Mouse (Mus musculus) kidney, adult 9 months (tissue): ENCODE data around the gene Dhx35.
A peak's percentile ranks its signal among the peaks of the same experiment; 100 is the strongest.

ENCODE experiments used
- DNase-seq: peaks from one replicate; pipeline ENCODE4 v3.0.0; 2022

The Dhx35 gene

DNA sequence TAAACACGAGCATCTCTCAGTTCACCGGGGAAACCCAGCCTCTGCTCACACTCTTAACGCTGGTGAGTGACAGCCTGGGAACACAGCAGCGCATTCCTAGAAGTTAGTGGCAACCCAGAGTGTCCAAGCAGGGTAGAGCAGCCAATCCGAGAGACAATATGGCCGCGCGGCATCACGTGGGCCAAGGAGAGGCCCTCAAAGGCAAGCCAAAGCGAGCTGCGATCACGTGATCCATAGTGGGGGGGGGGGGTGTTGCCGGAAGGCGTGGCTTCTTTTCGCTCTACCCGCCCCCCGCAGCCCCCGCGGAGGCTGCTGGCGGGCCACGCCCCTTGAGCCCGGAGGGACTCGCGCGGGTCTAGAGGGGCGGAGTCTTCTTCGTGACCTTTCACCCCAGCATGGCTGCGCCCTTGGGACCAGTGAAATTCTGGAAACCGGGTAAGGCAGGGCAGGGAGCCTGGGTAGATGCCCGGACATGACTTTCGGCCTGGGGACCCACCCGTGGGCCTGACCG is at the start of gene Dhx35:
Gene Dhx35, plus strand, starts transcription at position 314 of the 511 bp plus-strand sequence.
- DNase-seq: peak; percentile 97

DNA sequence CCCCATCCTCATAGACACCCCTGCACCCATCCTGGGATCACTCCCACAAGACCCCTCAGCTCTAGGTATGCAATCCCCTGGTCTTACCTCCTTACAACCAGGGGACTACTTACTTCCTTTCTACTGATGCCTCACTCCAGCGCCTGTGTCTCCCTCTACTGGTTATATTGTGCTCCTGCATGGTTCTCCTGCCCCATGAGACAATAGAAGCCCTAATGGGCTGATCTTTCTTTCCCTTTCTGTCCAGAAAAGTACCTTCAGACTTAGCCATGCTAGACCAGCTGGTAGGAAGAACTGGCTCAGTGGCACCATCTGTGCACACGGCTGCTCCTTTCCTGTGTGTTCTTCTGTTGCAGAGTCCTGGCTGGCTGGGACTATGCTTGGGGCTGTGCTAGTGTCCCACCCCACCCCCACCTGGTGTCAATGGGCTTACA is 49.5 kb upstream of the Dhx35 start:
- peak; percentile 48 for DNase-seq

DNA sequence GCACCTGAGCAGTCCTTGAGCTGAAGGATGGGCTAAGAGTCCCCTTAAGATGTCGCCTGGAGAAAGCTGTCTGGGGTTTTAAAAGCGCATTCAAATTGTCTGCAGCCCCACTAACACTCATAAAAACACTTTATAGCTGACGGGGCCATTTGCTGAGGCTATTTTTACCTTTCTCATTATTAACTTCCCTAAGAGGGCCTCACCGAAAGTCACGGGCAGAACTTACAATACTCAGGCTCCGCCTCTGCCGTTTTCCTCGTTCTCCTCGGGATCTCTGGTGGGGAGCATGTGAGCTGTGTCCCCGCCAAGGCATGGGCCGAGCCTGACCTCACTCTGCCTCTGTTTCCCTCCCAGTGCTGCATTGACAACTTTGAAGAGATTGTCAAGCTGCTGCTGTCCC is 48.4 kb upstream of the Dhx35 start:
- no peak for DNase-seq

DNA sequence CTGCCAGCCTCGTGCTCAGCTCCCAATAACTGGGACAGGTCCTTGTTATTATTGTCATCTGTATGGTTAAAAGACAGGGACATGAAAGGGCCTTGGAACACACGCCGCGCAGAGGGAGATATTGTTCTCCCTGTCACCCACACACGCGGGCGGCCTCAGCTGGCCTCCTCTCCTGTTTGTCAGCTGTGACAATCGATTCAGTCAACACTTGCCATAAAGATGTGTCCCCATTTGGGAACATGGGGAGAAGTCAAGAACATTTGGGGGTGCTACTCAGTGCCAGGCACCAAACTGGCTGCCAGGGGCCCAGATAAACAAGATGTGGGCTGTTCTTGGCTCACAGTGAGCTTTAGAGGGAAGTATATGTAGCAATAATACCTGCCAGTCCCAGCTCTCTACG is 45.2 kb upstream of the Dhx35 start:
- no peak for DNase-seq

- DNase-seq: no peak
These were observed 34.4 kb upstream of the Dhx35 start for GRCm38 (mm10) chr2:158760231-158760630.

GRCm38 (mm10) chr2:158762339-158762738 is 32.3 kb upstream of the Dhx35 start:
- no peak for DNase-seq

DNA sequence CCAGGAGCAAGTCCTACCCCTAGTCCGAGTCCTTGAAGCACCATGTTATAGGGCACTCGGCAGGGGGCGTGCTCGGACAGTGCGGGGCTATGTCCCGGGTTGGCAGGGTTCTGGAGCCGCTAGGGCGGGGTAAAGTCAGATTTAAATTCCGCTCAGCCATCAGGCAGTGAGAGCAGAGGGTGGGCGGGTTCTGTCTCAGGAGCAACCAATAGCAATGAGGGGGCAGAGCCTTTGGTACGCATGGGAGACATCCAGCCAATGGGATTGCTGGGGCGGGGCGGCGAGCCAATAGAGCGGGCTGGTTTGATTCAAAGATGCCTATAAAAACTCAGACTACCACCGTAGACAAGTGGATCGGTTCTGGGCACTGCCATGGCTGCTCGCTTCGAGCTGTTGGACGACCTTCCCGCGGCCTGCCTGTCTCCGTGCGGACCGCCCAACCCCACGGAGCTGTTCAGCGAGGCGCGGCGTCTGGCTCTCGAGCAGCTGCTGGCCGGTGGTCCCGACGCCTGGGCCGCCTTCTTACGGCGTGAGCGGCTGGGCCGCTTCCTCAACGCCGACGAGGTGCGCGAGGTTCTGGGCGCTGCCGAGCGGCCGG is 26.8 kb upstream of the Dhx35 start, which contains the start of gene Fam83d:
Gene Fam83d, plus strand, starts transcription at position 352 of the 598 bp plus-strand sequence.
- DNase-seq: peak; percentile 97

GRCm38 (mm10) chr2:158768350-158768749 is 26.3 kb upstream of the Dhx35 start:
- no peak for DNase-seq

DNA sequence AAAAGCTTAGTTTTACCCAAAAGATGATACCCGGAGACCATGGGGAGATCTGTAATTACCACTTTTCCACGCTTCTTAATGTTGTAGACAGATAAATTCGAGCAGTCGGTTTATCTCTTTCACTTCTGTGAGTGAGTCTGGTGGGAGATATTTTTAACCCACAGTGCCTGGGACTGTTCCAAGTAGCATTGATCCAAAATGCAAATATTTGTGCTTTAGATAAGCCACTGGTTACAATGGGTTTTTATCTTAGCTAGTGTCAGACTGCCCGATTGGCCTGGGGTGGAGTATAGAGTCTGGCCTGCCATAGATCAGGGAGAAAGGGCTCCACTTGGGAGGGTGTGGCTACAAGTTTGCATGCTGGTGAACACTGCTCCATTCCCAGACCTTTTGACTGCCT is 25.8 kb upstream of the Dhx35 start:
- DNase-seq: no peak

GRCm38 (mm10) chr2:158770126-158770757 is 24.4 kb upstream of the Dhx35 start:
- DNase-seq: no peak

DNA sequence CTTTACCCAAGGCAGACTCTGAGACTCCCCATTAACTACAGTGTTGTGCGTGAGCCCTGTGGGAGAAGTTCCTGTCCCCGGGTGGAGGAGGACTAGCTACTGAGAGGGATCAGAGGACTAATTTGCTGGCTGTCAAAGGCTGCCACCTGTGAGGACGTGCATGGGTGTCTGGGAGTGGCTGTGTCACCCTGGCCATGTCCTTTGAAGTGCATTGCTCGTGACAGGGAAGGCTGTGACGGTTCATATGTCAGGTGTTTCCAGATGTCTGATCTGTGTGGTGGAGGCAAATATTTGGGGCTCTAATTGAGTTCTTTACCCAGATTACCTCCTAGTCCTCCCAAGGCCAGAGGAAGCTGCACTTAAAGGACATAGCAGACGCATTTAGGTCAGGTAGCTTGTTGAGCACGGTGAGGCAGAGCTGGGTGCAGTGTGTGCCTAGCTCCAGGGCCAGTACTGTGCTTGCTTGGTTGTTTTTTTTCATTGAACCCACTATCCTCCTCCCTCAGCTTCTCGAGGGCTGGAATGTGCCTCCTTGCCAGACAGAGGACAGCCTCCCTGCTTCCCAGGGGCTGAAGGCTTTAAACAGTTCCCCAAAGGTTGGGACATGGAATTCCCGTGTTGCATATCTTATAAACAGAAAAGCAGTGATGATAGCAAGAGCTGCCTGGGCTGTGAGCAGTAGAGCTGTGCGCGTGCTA is 23.4 kb upstream of the Dhx35 start:
- no peak for DNase-seq

DNA sequence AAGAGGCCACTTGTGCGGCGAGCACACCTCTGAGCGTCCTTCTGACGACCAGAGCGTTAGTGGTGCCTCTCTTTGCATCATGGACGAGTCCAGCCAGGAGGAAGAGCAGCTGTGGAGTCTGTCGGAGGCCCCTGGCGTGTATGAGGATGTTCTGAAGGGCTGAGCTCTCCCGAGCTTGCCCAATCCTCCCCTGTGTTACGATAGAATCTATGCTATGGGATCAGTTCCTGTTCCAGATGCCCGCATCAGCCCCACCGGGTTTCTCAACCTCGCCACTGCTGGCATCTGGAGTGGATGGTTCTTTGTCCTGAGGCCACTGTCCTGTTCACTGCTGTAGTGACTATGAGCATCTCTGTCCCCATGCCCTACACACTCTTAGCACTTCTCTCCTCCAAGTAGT is 21.8 kb upstream of the Dhx35 start:
- no peak for DNase-seq

DNA sequence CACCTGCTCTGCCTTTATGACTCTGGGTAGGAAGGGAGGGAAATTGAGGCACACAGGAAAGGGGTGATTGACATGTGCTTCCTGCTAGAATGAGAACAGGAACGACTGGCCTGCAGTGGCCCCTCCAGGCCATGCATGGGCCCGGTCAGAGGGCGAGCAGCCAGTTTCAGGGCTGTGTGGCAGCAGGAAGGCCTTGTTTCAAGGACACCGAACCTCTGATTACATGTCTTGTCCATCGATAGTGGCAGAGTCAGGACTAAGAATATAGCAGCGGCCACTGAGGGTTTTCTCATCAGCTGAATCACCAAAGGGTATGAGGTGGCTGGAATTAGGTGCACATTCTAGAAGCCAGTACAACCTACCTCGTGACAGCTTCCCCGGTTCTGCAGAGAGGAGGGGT is 19.7 kb upstream of the Dhx35 start:
- DNase-seq: no peak

GRCm38 (mm10) chr2:158776716-158777115 is 17.9 kb upstream of the Dhx35 start:
- no peak for DNase-seq

GRCm38 (mm10) chr2:158777490-158777889 is 17.1 kb upstream of the Dhx35 start:
- no peak for DNase-seq

- DNase-seq: no peak
These were observed 16.3 kb upstream of the Dhx35 start for GRCm38 (mm10) chr2:158778349-158778748.

DNA sequence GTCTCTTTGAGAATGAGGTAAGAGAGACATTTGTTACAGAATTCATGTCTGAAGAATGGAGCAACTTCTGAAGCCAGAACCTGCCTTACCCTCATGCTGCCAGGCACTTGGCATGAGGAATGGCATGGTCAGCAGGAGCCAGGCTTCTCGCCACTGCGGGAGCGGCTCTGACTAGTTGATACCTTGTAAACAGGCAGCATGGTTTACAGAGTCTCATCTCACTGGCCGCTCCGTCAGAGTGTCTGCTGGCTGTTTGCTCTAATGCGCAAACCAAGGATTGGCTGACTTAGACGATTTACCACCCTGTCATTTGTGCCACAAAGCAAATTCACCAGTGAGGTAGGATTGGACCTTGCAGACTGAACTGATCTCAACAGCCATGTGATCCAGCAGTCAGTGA is 13.5 kb upstream of the Dhx35 start:
- no peak for DNase-seq

- DNase-seq: no peak
These were observed 7.4 kb upstream of the Dhx35 start for GRCm38 (mm10) chr2:158786927-158787795.

DNA sequence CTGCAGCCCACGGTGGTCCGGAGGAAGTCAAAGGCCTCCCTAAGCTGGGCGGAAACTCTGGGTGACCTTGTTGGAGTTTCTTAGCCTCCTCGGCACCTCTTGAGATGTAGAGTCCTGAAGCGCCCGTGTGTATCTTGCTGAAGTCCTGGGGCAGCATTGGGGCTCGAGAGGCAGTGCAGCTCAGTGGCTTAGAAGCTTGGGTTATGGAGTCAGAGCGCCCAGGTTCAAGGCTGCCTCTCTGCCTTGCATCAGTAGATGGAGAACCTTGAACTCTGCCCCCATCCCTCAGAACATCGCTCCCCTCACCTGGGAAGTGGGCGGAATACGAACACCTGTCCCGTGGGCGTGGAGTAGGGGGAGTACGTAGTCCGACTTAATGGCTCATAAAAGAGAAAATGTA is 436 bp downstream of the Dhx35 start:
- DNase-seq: no peak

DNA sequence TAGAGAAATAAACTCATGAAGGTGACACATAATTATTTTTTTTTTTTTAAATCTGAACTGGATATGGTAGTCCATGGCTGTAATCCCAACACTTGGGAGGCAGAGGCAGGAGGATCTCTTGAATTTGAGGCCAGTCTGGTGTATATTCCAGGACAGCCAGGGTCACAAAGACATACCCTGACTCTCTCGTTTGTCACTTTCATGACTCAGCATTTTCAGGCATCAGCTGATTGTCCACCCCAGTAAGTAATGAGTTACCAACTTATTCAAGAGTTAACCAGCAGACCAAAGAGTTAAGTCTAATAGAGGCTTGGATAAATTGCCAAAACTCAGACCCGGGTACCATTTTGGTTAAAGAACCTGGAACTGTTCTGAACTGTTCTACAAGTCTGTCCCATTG is 1.3 kb downstream of the Dhx35 start:
- peak; percentile 6 for DNase-seq

DNA sequence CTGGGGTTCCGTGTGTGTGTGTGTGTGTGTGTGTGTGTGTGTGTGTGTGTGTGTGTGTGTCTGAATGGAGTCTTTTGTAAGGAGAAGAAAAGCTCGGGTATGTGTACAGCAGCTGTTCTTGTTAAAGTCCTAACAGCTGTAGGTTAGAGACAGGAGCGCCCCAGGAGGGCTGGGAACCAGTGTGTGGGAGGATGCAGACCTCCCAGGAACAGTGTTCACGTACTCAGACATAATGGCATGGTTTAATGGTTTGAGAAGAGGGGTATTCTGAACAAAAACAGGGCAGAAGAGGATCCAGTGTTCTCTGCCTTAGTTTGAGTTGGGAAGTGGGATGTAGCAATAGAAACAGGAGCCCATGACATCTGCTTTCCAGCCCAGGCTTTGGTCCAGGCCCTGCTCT is 4.7 kb downstream of the Dhx35 start:
- DNase-seq: no peak

DNA sequence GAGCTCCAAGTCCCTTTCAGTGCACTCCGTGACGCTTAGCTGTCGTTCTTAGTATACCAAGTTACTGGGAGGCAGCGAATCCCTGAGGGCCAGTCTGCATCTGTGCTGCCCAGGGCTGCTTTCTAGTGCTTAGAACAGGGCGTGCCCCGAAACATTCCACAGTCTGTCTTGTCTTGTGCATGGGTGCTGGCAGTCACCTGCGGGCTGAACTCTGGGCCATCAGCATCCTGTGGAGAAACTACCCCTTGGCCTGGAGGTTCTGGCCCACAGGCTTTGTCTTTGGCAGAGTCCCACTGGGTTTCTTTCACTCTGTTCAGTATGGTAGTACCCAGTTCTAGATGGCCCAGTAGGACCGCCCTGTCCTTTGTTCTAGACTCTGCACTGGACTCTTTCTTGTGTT is 6.2 kb downstream of the Dhx35 start:
- no peak for DNase-seq

- DNase-seq: no peak
These were observed 9.0 kb downstream of the Dhx35 start for GRCm38 (mm10) chr2:158803575-158803974.
